Mouse (Mus musculus) mouse trophoblast stem cell (cell line): ENCODE data around the gene Bmpr1a.

Experiments used
- in situ Hi-C, 2 experiments: fragments of 300-500 bp; cut with MseI, MboI; formaldehyde crosslinking; loops; 2 replicates in 1 of 2; 3 replicates in 1 of 2; pipeline ENCODE4 v1.15.1; 2025

Bmpr1a gene

GRCm38 (mm10) chr14:34503325-34503647 lies at the start of gene Bmpr1a:
Bmpr1a (minus strand) TSS chr14:34503341.
- in situ Hi-C loops, result no loop called here

GRCm38 (mm10) chr14:34552226-34552625 lies 49.1 kb upstream of the Bmpr1a start:
- in situ Hi-C loops, result no loop called here

GRCm38 (mm10) chr14:34549004-34549671 lies 46.0 kb upstream of the Bmpr1a start:
- in situ Hi-C loops, result no loop called here

- in situ Hi-C loops, result no loop called here
These were observed 45.4 kb upstream of the Bmpr1a start for GRCm38 (mm10) chr14:34548391-34549001.

- in situ Hi-C loops, result no loop called here
These were observed 41.4 kb upstream of the Bmpr1a start for GRCm38 (mm10) chr14:34544545-34544944.

- in situ Hi-C loops, result no loop called here
These were observed 40.9 kb upstream of the Bmpr1a start for GRCm38 (mm10) chr14:34544001-34544400.

- in situ Hi-C loops, result no loop called here
These were observed 40.5 kb upstream of the Bmpr1a start for GRCm38 (mm10) chr14:34543596-34543995.

GRCm38 (mm10) chr14:34541896-34542295 lies 38.8 kb upstream of the Bmpr1a start:
- in situ Hi-C loops, result no loop called here

GRCm38 (mm10) chr14:34540685-34541162 lies 37.6 kb upstream of the Bmpr1a start:
- in situ Hi-C loops, result no loop called here

GRCm38 (mm10) chr14:34535883-34536282 lies 32.7 kb upstream of the Bmpr1a start:
- in situ Hi-C loops, result no loop called here

- in situ Hi-C loops, result no loop called here
These were observed 30.4 kb upstream of the Bmpr1a start for GRCm38 (mm10) chr14:34533537-34533936.

GRCm38 (mm10) chr14:34532536-34532935 lies 29.4 kb upstream of the Bmpr1a start:
- in situ Hi-C loops, result no loop called here

- in situ Hi-C loops, result no loop called here
These were observed 25.7 kb upstream of the Bmpr1a start for GRCm38 (mm10) chr14:34528804-34529203.

- in situ Hi-C loops, result no loop called here
These were observed 19.6 kb upstream of the Bmpr1a start, which contains the start of gene 9230112D13Rik for GRCm38 (mm10) chr14:34522701-34523100. 9230112D13Rik (minus strand) TSS chr14:34522801.

- in situ Hi-C loops, result no loop called here
These were observed 14.9 kb upstream of the Bmpr1a start for GRCm38 (mm10) chr14:34517959-34518544.

GRCm38 (mm10) chr14:34516960-34517577 lies 13.9 kb upstream of the Bmpr1a start:
- in situ Hi-C loops, result no loop called here

- in situ Hi-C loops, result no loop called here
These were observed 12.7 kb upstream of the Bmpr1a start for GRCm38 (mm10) chr14:34515860-34516259.

GRCm38 (mm10) chr14:34514120-34514519 lies 11.0 kb upstream of the Bmpr1a start:
- in situ Hi-C loops, result no loop called here

GRCm38 (mm10) chr14:34512602-34513001 lies 9.5 kb upstream of the Bmpr1a start:
- in situ Hi-C loops, result no loop called here

GRCm38 (mm10) chr14:34511901-34512300 lies 8.8 kb upstream of the Bmpr1a start:
- in situ Hi-C loops, result no loop called here

GRCm38 (mm10) chr14:34508842-34509439 lies 5.8 kb upstream of the Bmpr1a start:
- in situ Hi-C loops, result no loop called here

GRCm38 (mm10) chr14:34508187-34508840 lies 5.2 kb upstream of the Bmpr1a start:
- in situ Hi-C loops, result no loop called here
